Mouse (Mus musculus): ENCODE data around the gene Kctd19. TPM values are rescaled to one million over a fixed set of nuclear protein-coding genes. Genes with fewer than 3 reads are reported as not detected.

Kctd19 gene
- polyA plus RNA-seq (2012; fragmentation: generic; extraction: Trizol), result 0.01 TPM
- long read RNA-seq, experiment 1, result 0 reads
- long read RNA-seq, experiment 2, partial matches to known transcripts, result 0 of 1 reads
- long read RNA-seq, experiment 2, other reads (novel, unspliced or antisense), result 1 of 1 reads

DNA sequence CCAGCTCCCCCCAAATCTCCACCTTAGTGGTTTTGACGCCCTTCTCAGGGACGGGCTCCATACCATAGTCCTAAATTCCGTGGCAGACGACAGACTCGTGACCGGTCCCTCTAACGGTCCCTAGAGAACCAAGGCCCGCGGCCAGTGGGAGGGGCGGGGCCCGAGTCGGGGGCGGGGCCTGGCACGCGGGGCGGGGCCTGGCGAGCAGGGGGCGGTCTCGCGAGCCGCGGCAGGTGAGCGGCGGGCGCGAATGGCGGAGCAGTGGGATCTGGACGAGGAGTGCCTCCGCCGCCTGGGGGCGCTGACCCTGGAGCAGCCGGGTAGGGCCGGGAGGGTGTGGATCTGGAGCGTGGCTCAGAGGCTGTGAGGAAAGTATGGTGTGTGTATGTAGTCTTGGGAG lies at the start of gene Kctd19, which contains the start of gene Lrrc36:
Gene Kctd19, minus strand, starts transcription at position 112 of the 400 bp plus-strand sequence.
Gene Lrrc36, plus strand, starts transcription at position 181 of the 400 bp plus-strand sequence.
- Histone ChIP-seq H3K27me3 (ENCODE audit: control insufficient read depth, insufficient read depth, insufficient read length) (peaks cover 23% of the 10 kb centered on the region), H3ac (ENCODE audit: control insufficient read depth, insufficient read length, low read depth) (no peak within 1 kb of the TSS), H3K4me3 (ENCODE audit: insufficient read depth, poor library complexity, severe bottlenecking) (no peak within 1 kb of the TSS)

DNA sequence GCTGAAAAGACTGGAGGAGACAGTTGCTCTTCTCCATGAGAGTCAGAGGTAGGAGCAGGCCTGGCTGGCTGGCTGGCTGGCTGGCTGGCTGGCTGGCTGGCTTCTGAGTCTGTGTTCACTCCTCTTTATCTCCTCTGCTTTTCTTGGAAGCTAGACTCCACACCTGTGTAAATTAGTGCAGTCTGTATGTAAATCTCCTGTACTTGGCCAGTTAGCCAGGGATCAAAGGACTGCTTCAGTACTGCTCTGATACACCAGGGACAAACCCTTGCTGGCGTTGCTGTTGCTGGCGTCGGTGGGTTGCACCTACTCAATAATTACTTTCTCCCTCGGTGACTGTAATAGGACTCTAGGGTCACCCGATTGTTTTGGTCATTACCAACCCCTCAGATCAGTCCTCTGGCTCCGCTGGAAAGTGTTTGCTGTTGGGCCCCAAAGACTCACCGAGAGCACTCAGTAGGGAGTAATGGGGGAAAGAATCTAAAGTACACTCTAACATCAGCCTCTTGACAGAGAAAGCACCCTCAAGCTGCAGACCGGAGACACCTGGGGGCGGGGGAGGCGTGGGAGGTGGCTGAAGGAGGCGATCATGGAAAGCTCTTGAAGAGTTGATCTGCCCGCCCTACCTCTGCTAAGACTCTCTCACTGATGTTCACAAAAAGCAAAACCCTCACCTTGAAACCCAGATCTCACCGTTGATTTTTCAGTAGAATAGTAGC lies 47.9 kb upstream of the Kctd19 start:
- no peaks in the 10 kb centered on the region for H3K79me2 ChIP-seq (ENCODE audit: control insufficient read depth, insufficient read depth)
- no peaks in the 10 kb centered on the region for H3K27me3 ChIP-seq (ENCODE audit: control insufficient read depth, insufficient read depth, insufficient read length)
- no peak for TF ChIP-seq USF1 (IDR thresholded peaks at IDR 0.05; ENCODE audit: low read depth)
- no peak for TF ChIP-seq CEBPB (IDR thresholded peaks at IDR 0.05; ENCODE audit: low read depth)
- no peak for TF ChIP-seq MAX (IDR thresholded peaks at IDR 0.05)
- no peak for TF ChIP-seq MYOG (IDR thresholded peaks at IDR 0.05; ENCODE audit: control insufficient read depth, extremely low read depth, insufficient read length)
- TF ChIP-seq FOSL1 (IDR thresholded peaks at IDR 0.05; ENCODE audit: insufficient read depth, low read length, poor library complexity, severe bottlenecking), result no peak
- TF ChIP-seq CTCF (IDR thresholded peaks at IDR 0.05; ENCODE audit: control insufficient read depth, insufficient read depth, insufficient read length), result no peak
- TF ChIP-seq MYOD1 (IDR thresholded peaks at IDR 0.05; ENCODE audit: control insufficient read depth, insufficient read length, low read depth), result no peak
- no peak overlapping the region for H3ac ChIP-seq (ENCODE audit: control insufficient read depth, insufficient read length, low read depth)
- H3K36me3 ChIP-seq (ENCODE audit: control insufficient read depth, insufficient read depth), result no peaks in the 10 kb centered on the region
- no peaks in the 10 kb centered on the region for H3K79me3 ChIP-seq (ENCODE audit: low read depth)
- no peak overlapping the region for H3K4me3 ChIP-seq (ENCODE audit: insufficient read depth, poor library complexity, severe bottlenecking)

More for the DNA sequence above, at the start of gene Kctd19, which contains the start of gene Lrrc36:
- no peak for TF ChIP-seq CEBPB (IDR thresholded peaks at IDR 0.05; ENCODE audit: low read depth)
- no peak for TF ChIP-seq MYOG (IDR thresholded peaks at IDR 0.05; ENCODE audit: control insufficient read depth, extremely low read depth, insufficient read length)
- no peak for TF ChIP-seq CTCF (IDR thresholded peaks at IDR 0.05; ENCODE audit: control insufficient read depth, insufficient read depth, insufficient read length)
- no peak for TF ChIP-seq USF1 (IDR thresholded peaks at IDR 0.05; ENCODE audit: low read depth)
- no peak for TF ChIP-seq FOSL1 (IDR thresholded peaks at IDR 0.05; ENCODE audit: insufficient read depth, low read length, poor library complexity, severe bottlenecking)
- no peak for TF ChIP-seq MAX (IDR thresholded peaks at IDR 0.05)
- TF ChIP-seq MYOD1 (IDR thresholded peaks at IDR 0.05; ENCODE audit: control insufficient read depth, insufficient read length, low read depth), result no peak
- no peaks in the 10 kb centered on the region for H3K79me3 ChIP-seq (ENCODE audit: low read depth)
- no peaks in the 10 kb centered on the region for H3K36me3 ChIP-seq (ENCODE audit: control insufficient read depth, insufficient read depth)
- no peaks in the 10 kb centered on the region for H3K79me2 ChIP-seq (ENCODE audit: control insufficient read depth, insufficient read depth)

- no peaks in the 10 kb centered on the region for H3K79me3 ChIP-seq (ENCODE audit: low read depth)
- H3K36me3 ChIP-seq (ENCODE audit: control insufficient read depth, insufficient read depth), result no peaks in the 10 kb centered on the region
- peaks cover 4% of the 10 kb centered on the region for H3K27me3 ChIP-seq (ENCODE audit: control insufficient read depth, insufficient read depth, insufficient read length)
- no peaks in the 10 kb centered on the region for H3K79me2 ChIP-seq (ENCODE audit: control insufficient read depth, insufficient read depth)
- TF ChIP-seq CEBPB (IDR thresholded peaks at IDR 0.05; ENCODE audit: low read depth) (no peak), USF1 (IDR thresholded peaks at IDR 0.05; ENCODE audit: low read depth) (peak; percentile 14)
- H3K4me3 ChIP-seq (ENCODE audit: insufficient read depth, poor library complexity, severe bottlenecking), result no peak overlapping the region
- H3ac ChIP-seq (ENCODE audit: control insufficient read depth, insufficient read length, low read depth), result no peak overlapping the region
These were observed 41.9 kb upstream of the Kctd19 start for GRCm38 (mm10) chr8:105455218-105455617.

DNA sequence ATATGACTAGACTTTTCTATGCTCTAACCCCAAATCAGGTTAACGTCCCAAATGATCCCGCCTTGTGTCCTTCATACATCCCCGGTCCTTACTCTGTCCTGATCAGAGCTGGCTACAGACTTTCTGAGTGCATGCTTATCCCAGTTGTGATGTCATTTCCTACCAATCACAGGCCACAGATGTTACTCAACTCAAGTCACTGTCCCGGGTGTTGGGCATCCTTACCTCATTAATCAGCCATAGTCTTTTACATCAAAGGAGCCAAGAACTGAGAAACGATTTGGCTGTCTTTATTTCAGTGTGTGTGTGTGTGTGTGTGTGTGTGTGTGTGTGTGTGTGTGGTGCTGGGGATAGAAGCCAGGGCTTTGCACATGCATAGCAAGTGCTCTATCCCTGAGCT lies 40.8 kb upstream of the Kctd19 start:
- no peak for TF ChIP-seq MYOG (IDR thresholded peaks at IDR 0.05; ENCODE audit: control insufficient read depth, extremely low read depth, insufficient read length)
- peak; percentile 58 for TF ChIP-seq CEBPB (IDR thresholded peaks at IDR 0.05; ENCODE audit: low read depth)
- Histone ChIP-seq H3K36me3 (ENCODE audit: control insufficient read depth, insufficient read depth) (no peaks in the 10 kb centered on the region), H3K79me2 (ENCODE audit: control insufficient read depth, insufficient read depth) (no peaks in the 10 kb centered on the region), H3K27me3 (ENCODE audit: control insufficient read depth, insufficient read depth, insufficient read length) (peaks cover 10% of the 10 kb centered on the region), H3ac (ENCODE audit: control insufficient read depth, insufficient read length, low read depth) (no peak overlapping the region), H3K4me3 (ENCODE audit: insufficient read depth, poor library complexity, severe bottlenecking) (no peak overlapping the region), H3K79me3 (ENCODE audit: low read depth) (no peaks in the 10 kb centered on the region)

- no peak for TF ChIP-seq CEBPB (IDR thresholded peaks at IDR 0.05; ENCODE audit: low read depth)
- TF ChIP-seq MAX (IDR thresholded peaks at IDR 0.05), result no peak
- no peak for TF ChIP-seq CTCF (IDR thresholded peaks at IDR 0.05; ENCODE audit: control insufficient read depth, insufficient read depth, insufficient read length)
- no peak for TF ChIP-seq FOSL1 (IDR thresholded peaks at IDR 0.05; ENCODE audit: insufficient read depth, low read length, poor library complexity, severe bottlenecking)
- TF ChIP-seq MYOD1 (IDR thresholded peaks at IDR 0.05; ENCODE audit: control insufficient read depth, insufficient read length, low read depth), result no peak
- TF ChIP-seq MYOG (IDR thresholded peaks at IDR 0.05; ENCODE audit: control insufficient read depth, extremely low read depth, insufficient read length), result no peak
- no peak for TF ChIP-seq USF1 (IDR thresholded peaks at IDR 0.05; ENCODE audit: low read depth)
- no peaks in the 10 kb centered on the region for H3K36me3 ChIP-seq (ENCODE audit: control insufficient read depth, insufficient read depth)
- H3K79me3 ChIP-seq (ENCODE audit: low read depth), result no peaks in the 10 kb centered on the region
- H3ac ChIP-seq (ENCODE audit: control insufficient read depth, insufficient read length, low read depth), result peak overlapping the region; percentile 11
- no peaks in the 10 kb centered on the region for H3K79me2 ChIP-seq (ENCODE audit: control insufficient read depth, insufficient read depth)
- peaks cover 10% of the 10 kb centered on the region for H3K27me3 ChIP-seq (ENCODE audit: control insufficient read depth, insufficient read depth, insufficient read length)
- H3K4me3 ChIP-seq (ENCODE audit: insufficient read depth, poor library complexity, severe bottlenecking), result no peak overlapping the region
These were observed 40.0 kb upstream of the Kctd19 start for GRCm38 (mm10) chr8:105453296-105453695.

All from C2C12 (cell line).